Comparison of ENCODE assay signal across 20 mouse cellular contexts in the genomic region with DNA sequence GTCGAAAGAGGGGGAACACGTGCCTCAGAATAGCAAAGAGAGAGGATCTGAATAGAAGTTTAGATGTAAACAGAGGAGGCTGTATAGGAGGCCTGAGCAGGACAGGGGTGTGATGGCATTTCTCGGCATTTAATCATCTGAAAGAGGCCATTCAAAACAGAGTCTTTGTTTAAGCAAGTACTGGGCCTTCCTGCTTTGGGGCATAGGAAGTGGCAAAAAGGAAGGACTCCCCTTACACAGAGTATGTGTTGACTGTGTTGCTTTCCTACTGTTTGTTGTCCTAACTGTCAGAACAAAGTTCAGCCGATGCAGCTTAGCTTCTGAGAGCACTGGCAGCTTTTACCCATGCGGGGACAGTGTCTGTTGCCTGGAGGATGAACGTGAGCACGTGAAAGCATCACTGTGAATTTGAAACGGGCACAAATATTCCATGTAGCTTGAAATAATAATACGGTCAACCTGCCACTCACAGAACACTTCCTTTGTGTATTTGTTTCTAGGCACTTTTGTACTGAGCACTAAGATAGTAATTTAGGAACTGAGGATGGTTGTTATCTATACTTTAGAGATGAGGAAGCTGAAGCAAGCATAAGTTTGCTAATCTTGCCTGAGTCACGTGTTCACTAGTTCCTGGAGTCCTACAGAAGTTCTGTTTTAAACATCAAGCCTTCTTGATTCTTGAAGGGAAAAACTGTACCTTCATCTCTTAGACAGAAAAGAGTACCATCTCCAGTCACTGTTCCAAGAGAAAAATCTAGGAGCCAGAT. TPM values are rescaled to one million over a fixed set of nuclear protein-coding genes. Genes with fewer than 3 reads are reported as not detected.
DNase-seq lines count a peak whose midpoint lies in the region; ATAC-seq and TF ChIP-seq lines count a peak whose summit lies in the region.
"Had no signal": no experiment of that assay in that cellular context is flagged by ENCODE, and none has a peak within 500 bp of the region (broad histone marks: within the 10 kb centered on the region; RNA-seq: fewer than 3 reads in every experiment).

No protein-coding gene starts in this region.

- no peak overlapping the region for H3K9ac ChIP-seq in heart, adult 2 months (ENCODE audit: low read depth, low read length)
- no peak overlapping the region for H3K9ac ChIP-seq in lung, embryonic 14.5 days
- H3K9ac ChIP-seq: embryonic facial prominence, embryonic 13.5 days; hindbrain, embryonic 13.5 days; limb, embryonic 12.5 days had no signal

- H3K27ac ChIP-seq in heart, adult 2 months, result peak overlapping the region; percentile 12; the same call in 1 of the 2 replicates
- H3K27ac ChIP-seq in lung, embryonic 14.5 days (ENCODE audit: low read depth), result no peak overlapping the region
- H3K27ac ChIP-seq: embryonic facial prominence, embryonic 13.5 days; forebrain, embryonic 10.5 days; hindbrain, embryonic 13.5 days; limb, embryonic 12.5 days had no signal

- TF ChIP-seq EP300 in heart, adult 2 months (IDR thresholded peaks at IDR 0.05; ENCODE audit: insufficient read depth, low read depth, low read length), result no peak

- 44% methylated on average over 10 of the region's 10 CpGs for whole genome bisulfite sequencing in heart, adult 2 months
- 55% methylated on average over 10 of the region's 10 CpGs for WGBS in lung, embryonic 14.5 days

- peaks cover 7% of the 10 kb centered on the region for H3K79me2 ChIP-seq in heart, adult 2 months (replicated peaks; ENCODE audit: control insufficient read depth, insufficient read depth, low read length)

- no peaks in the 10 kb centered on the region for H3K27me3 ChIP-seq in heart, adult 2 months (ENCODE audit: control insufficient read depth, insufficient read depth, low read length)
- H3K27me3 ChIP-seq in lung, embryonic 14.5 days (ENCODE audit: insufficient read depth, low read length), result no peaks in the 10 kb centered on the region
- H3K27me3 ChIP-seq: embryonic facial prominence, embryonic 13.5 days; hindbrain, embryonic 13.5 days; limb, embryonic 12.5 days had no signal

- peaks cover 18% of the 10 kb centered on the region for H3K4me1 ChIP-seq in heart, adult 2 months (ENCODE audit: control insufficient read depth, insufficient read depth, low read length)
- H3K4me1 ChIP-seq in lung, embryonic 14.5 days (ENCODE audit: insufficient read depth), result no peaks in the 10 kb centered on the region
- H3K4me1 ChIP-seq: embryonic facial prominence, embryonic 13.5 days; hindbrain, embryonic 13.5 days; limb, embryonic 12.5 days had no signal

- no peak for DNase-seq in heart, adult 2 months
- no peak for DNase-seq in heart, adult 18-20 months
- peak; percentile 28 for DNase-seq in lung, embryonic 14.5 days
- DNase-seq in lung, postnatal 25 days (ENCODE audit: low spot score), result no peak
- DNase-seq in right cerebral cortex, postnatal 25 days, result no peak
- DNase-seq: adrenal gland, postnatal 36 days; cerebellum, postnatal 25 days; gastrocnemius, postnatal 10 days; kidney, postnatal 25 days; layer of hippocampus, postnatal 36 days; right cerebral cortex, adult 18-20 months had no signal

- TF ChIP-seq CTCF in heart, adult 2 months (IDR thresholded peaks at IDR 0.05), result no peak
- TF ChIP-seq CTCF in lung, embryonic 14.5 days (IDR thresholded peaks at IDR 0.05; ENCODE audit: low read depth), result no peak

- TF ChIP-seq POLR2A in heart, adult 2 months (IDR thresholded peaks at IDR 0.05; ENCODE audit: insufficient read depth, low read depth, low read length), result no peak

- H3K9me3 ChIP-seq in lung, embryonic 14.5 days (ENCODE audit: low read depth, low read length), result no peaks in the 10 kb centered on the region
- H3K9me3 ChIP-seq: embryonic facial prominence, embryonic 13.5 days; forebrain, embryonic 10.5 days; hindbrain, embryonic 13.5 days; limb, embryonic 12.5 days had no signal

- intact Hi-C loops in heart, adult 2 months (cut with DNase I), result no loop called here

- H3K36me3 ChIP-seq in heart, adult 2 months (ENCODE audit: control insufficient read depth, insufficient read depth, low read length), result peaks cover 63% of the 10 kb centered on the region
- no peaks in the 10 kb centered on the region for H3K36me3 ChIP-seq in lung, embryonic 14.5 days (ENCODE audit: insufficient read depth)
- H3K36me3 ChIP-seq: embryonic facial prominence, embryonic 13.5 days; forebrain, embryonic 10.5 days; hindbrain, embryonic 13.5 days; limb, embryonic 12.5 days had no signal

- no peak overlapping the region for H3K4me3 ChIP-seq in heart, adult 2 months
- H3K4me3 ChIP-seq in lung, embryonic 14.5 days (ENCODE audit: low read depth, low read length), result no peak overlapping the region
- H3K4me3 ChIP-seq: embryonic facial prominence, embryonic 13.5 days; forebrain, embryonic 10.5 days; hindbrain, embryonic 13.5 days; limb, embryonic 12.5 days had no signal

- H3K4me2 ChIP-seq in lung, embryonic 14.5 days, result no peak overlapping the region
- H3K4me2 ChIP-seq: embryonic facial prominence, embryonic 13.5 days; hindbrain, embryonic 13.5 days; limb, embryonic 12.5 days had no signal

- no peak for ATAC-seq in lung, embryonic 14.5 days (ENCODE audit: insufficient read depth)
- peak; percentile 46 for ATAC-seq in common myeloid progenitor, adult 5-6 weeks (replicated peaks; ENCODE audit: low read depth, poor library complexity, severe bottlenecking)
- ATAC-seq in megakaryocyte progenitor cell, adult 5-6 weeks (replicated peaks; ENCODE audit: poor library complexity), result peak; percentile 47
- ATAC-seq: intestine, embryonic 16.5 days had no signal

RNA-seq across cellular contexts. Expression of gene Fam198b, which starts 26.2 kb away (rescaled TPM):
- total RNA-seq in heart, adult 2 months (2021), result 10 to 100 TPM; 12.1 to 15.1 TPM
- 11.8 and 19.7 TPM in 2 replicates for polyA plus RNA-seq in heart, adult 2 months (2012; rRNA removed)
- total RNA-seq in heart, adult 18-20 months (2021), result 10 to 100 TPM in 1 of 2 experiments, 1 to 10 TPM in 1; 8.6 to 11.9 TPM
- 16.4 and 17.8 TPM in 2 replicates for polyA plus RNA-seq in lung, embryonic 14.5 days (2014; fragmentation: Nextera tagmentation; extraction: Ambion mirVana)
- 0.55 TPM in 1 of 2 replicates, not detected in the other for total RNA-seq in common myeloid progenitor, adult 5-6 weeks (2017)
- 0.12 and 2.8 TPM in 2 replicates for total RNA-seq in megakaryocyte progenitor cell, adult 5-6 weeks (2015)
- total RNA-seq in megakaryocyte progenitor cell, adult 5-6 weeks (2017), result 0.04 and 2.6 TPM in 2 replicates
- total RNA-seq: neutrophil, adult 5-6 weeks had no signal

RNA-seq across cellular contexts. Expression of gene Tmem144, which starts 58.0 kb away (rescaled TPM):
- total RNA-seq in heart, adult 2 months (2021), result 10 to 100 TPM; 11.4 to 15.6 TPM
- 5.2 and 5.7 TPM in 2 replicates for polyA plus RNA-seq in heart, adult 2 months (2012; rRNA removed)
- 10 to 100 TPM; 16.4 to 18.8 TPM for total RNA-seq in heart, adult 18-20 months (2021)
- polyA plus RNA-seq in lung, embryonic 14.5 days (2014; fragmentation: Nextera tagmentation; extraction: Ambion mirVana), result 5.0 and 5.4 TPM in 2 replicates
- total RNA-seq in common myeloid progenitor, adult 5-6 weeks (2017), result 1.1 and 7.4 TPM in 2 replicates
- total RNA-seq in megakaryocyte progenitor cell, adult 5-6 weeks (2015), result 2.2 and 4.3 TPM in 2 replicates
- total RNA-seq in megakaryocyte progenitor cell, adult 5-6 weeks (2017), result 1.5 and 2.2 TPM in 2 replicates
- total RNA-seq: megakaryocyte-erythroid progenitor cell, adult 5-6 weeks had no signal
